Mouse (Mus musculus): Measurements from ENCODE around the gene Nfam1.

GRCm38 (mm10) chr15:82953096-82953495 is 80.0 kb downstream of the Nfam1 start:
- TF ChIP-seq CTCF (IDR thresholded peaks at IDR 0.05; ENCODE audit: low read depth) (no peak), EP300 (IDR thresholded peaks at IDR 0.05; ENCODE audit: low read depth) (no peak)
